Comparison of ENCODE assay signal across 9 mouse cellular contexts in the genomic region with DNA sequence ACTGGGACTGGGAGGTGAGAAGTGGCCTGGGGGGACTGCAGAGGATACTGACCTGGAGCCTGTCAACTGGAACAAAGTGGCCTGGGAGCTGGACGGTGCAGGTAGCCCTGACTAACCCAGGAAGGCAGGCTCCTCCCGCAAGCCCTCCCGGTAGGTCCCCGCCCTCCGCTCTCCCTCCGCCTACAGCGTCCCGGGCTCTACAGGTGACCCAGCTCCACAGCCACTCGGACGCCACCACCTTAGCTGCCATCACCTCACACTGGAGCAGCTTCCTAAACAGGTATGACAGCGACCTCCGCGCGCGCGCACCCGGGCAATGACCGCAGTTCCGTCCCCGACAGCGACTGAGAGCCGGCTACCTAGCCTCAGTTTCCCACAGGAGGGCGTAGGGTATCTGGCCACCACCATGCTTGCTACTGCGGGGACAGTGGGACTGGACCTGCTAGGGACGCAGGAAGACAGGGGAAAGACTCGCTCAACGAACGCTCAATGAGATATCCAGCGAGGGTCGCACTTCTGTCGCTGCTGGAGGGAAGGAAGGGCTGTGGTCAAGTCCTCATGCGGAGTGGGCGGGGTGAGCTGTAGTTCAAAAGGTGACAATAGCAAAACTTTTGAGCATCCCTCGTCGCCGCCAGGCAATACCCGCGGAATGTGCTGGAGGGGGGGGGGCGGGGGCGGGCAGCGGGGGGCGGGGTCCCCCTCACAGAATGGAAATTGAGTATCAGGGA. TPM values are rescaled to one million over a fixed set of nuclear protein-coding genes. Genes with fewer than 3 reads are reported as not detected.
DNase-seq lines count a peak whose midpoint lies in the region; ATAC-seq and TF ChIP-seq lines count a peak whose summit lies in the region.
"Had no signal": no experiment of that assay in that cellular context is flagged by ENCODE, and none has a peak within 500 bp of the region (broad histone marks: within the 10 kb centered on the region; RNA-seq: fewer than 3 reads in every experiment).

A gene (plus strand): TSS at position 181 of the 728 bp plus-strand sequence.

- no peak within 1 kb of the TSS for H3K27ac ChIP-seq in heart, embryonic 10.5 days
- no peak within 1 kb of the TSS for H3K27ac ChIP-seq in forebrain, embryonic 14.5 days (ENCODE audit: low read depth, low read length)
- H3K27ac ChIP-seq in midbrain, postnatal 0 days (ENCODE audit: low read depth, low read length): no peak within 1 kb of the TSS

- no peak for DNase-seq in heart, embryonic 10.5 days (ENCODE audit: low spot score)
- no peak for DNase-seq in heart, postnatal 4 days
- no peak for DNase-seq in forebrain, embryonic 14.5 days (ENCODE audit: low spot score)
- DNase-seq in kidney, postnatal 36 days: peak; percentile 25 to 33
- no peak for DNase-seq in midbrain, postnatal 0 days (ENCODE audit: low spot score)
- no peak for DNase-seq in layer of hippocampus, adult 18-20 months (ENCODE audit: low spot score in 2 of 2)
- no peak for DNase-seq in layer of hippocampus, adult 11-12 months (ENCODE audit: low spot score)
- DNase-seq in right cerebral cortex, adult 2 months (ENCODE audit: low spot score in 2 of 2): no peak

- H3K4me2 ChIP-seq in forebrain, embryonic 14.5 days (ENCODE audit: low read length): peak within 1 kb of the TSS; percentile 57
- H3K4me2 ChIP-seq in midbrain, postnatal 0 days (ENCODE audit: low read depth, low read length, poor library complexity, severe bottlenecking): peak within 1 kb of the TSS; percentile 82

- H3K36me3 ChIP-seq in heart, embryonic 10.5 days: no peaks in the 10 kb centered on the region
- H3K36me3 ChIP-seq in forebrain, embryonic 14.5 days (ENCODE audit: control insufficient read depth, insufficient read depth, low read length): no peaks in the 10 kb centered on the region
- H3K36me3 ChIP-seq in midbrain, postnatal 0 days (ENCODE audit: insufficient read depth, low read length): no peaks in the 10 kb centered on the region

- H3K27me3 ChIP-seq in heart, embryonic 10.5 days (ENCODE audit: insufficient read depth, poor library complexity, severe bottlenecking): peaks cover 38% of the 10 kb centered on the region
- H3K27me3 ChIP-seq in forebrain, embryonic 14.5 days (replicated peaks; ENCODE audit: control insufficient read depth, insufficient read depth, low read length): peaks cover 24% of the 10 kb centered on the region
- H3K27me3 ChIP-seq in midbrain, postnatal 0 days (ENCODE audit: insufficient read depth, low read length): peaks cover 14% of the 10 kb centered on the region; the same call in 1 of the 2 replicates

- peak within 1 kb of the TSS; percentile 21; the same call in 1 of the 2 replicates for H3K9ac ChIP-seq in forebrain, embryonic 14.5 days (ENCODE audit: low read length)
- H3K9ac ChIP-seq in midbrain, postnatal 0 days (replicated peaks; ENCODE audit: low read length, poor library complexity, severe bottlenecking): peak within 1 kb of the TSS; percentile 50

- no peak for ATAC-seq in forebrain, embryonic 14.5 days
- ATAC-seq in midbrain, postnatal 0 days (ENCODE audit: low FRiP score): peak; percentile 44; the same call in 1 of the 2 replicates

- peaks cover 12% of the 10 kb centered on the region for H3K4me1 ChIP-seq in heart, embryonic 10.5 days
- H3K4me1 ChIP-seq in forebrain, embryonic 14.5 days (ENCODE audit: control insufficient read depth, insufficient read depth, low read length): no peaks in the 10 kb centered on the region
- H3K4me1 ChIP-seq in midbrain, postnatal 0 days (ENCODE audit: insufficient read depth, low read length): no peaks in the 10 kb centered on the region

- TF ChIP-seq CTCF in midbrain, postnatal 0 days (IDR thresholded peaks at IDR 0.05): no peak

- peak within 1 kb of the TSS; percentile 57 for H3K4me3 ChIP-seq in heart, embryonic 10.5 days
- peak within 1 kb of the TSS; percentile 25 for H3K4me3 ChIP-seq in forebrain, embryonic 14.5 days (ENCODE audit: low read depth, low read length)
- peak within 1 kb of the TSS; percentile 42 for H3K4me3 ChIP-seq in midbrain, postnatal 0 days (ENCODE audit: low read depth, low read length)

- 3% methylated on average over 39 of the region's 42 CpGs for WGBS in heart, embryonic 10.5 days
- 1% methylated on average over 39 of the region's 42 CpGs for WGBS in forebrain, embryonic 14.5 days
- 2% methylated on average over 27 of the region's 42 CpGs for WGBS in midbrain, postnatal 0 days

- H3K9me3 ChIP-seq in heart, embryonic 10.5 days: no peaks in the 10 kb centered on the region
- H3K9me3 ChIP-seq in forebrain, embryonic 14.5 days (replicated peaks; ENCODE audit: control insufficient read depth, low read length): no peaks in the 10 kb centered on the region
- H3K9me3 ChIP-seq in midbrain, postnatal 0 days (ENCODE audit: low read length): no peaks in the 10 kb centered on the region

RNA-seq across cellular contexts. Expression of the gene that starts here (rescaled TPM):
- polyA plus RNA-seq in heart, embryonic 10.5 days (2016; fragmentation: Nextera tagmentation; extraction: Ambion mirVana): 0.30 TPM in 1 of 2 replicates, not detected in the other
- total RNA-seq in heart, postnatal 4 days (2021): under 1 TPM in 1 of 2 experiments, not detected in 1; 0.10 TPM
- 0.09 and 0.20 TPM in 2 replicates for polyA plus RNA-seq in forebrain, embryonic 14.5 days (2014; fragmentation: Nextera tagmentation; extraction: Ambion mirVana)
- total RNA-seq in midbrain, postnatal 0 days (2014; rRNA removed): 0.09 and 0.60 TPM in 2 replicates
- 0.47 and 0.52 TPM in 2 replicates for polyA plus RNA-seq in midbrain, postnatal 0 days (2015; fragmentation: Nextera tagmentation; extraction: Ambion mirVana)
- total RNA-seq in layer of hippocampus, adult 18-20 months (2021): not detected
- polyA plus RNA-seq: C2C12 had no signal

Comparison
In these comparisons a context has a peak if more than half of its experiments do, and no peak if none do; other contexts are left out.
1. Peak in ATAC-seq, H3K4me3 ChIP-seq, H3K9ac ChIP-seq and H3K4me2 ChIP-seq in midbrain, postnatal 0 days; RNA of the gene not detected or under 1 TPM.
2. DNase-seq: peak in kidney, postnatal 36 days (2 of 2); none in heart, embryonic 10.5 days (single experiment), heart, postnatal 4 days (single experiment), forebrain, embryonic 14.5 days (single experiment), midbrain, postnatal 0 days (single experiment), layer of hippocampus, adult 18-20 months (0 of 2), layer of hippocampus, adult 11-12 months (single experiment) and right cerebral cortex, adult 2 months (0 of 2).
3. Peak in every context shown above with its lines, with median percentiles within 50 percentile points of each other: H3K4me3 ChIP-seq.